ENCODE assay signal across 8 mouse cellular contexts in the genomic region with DNA sequence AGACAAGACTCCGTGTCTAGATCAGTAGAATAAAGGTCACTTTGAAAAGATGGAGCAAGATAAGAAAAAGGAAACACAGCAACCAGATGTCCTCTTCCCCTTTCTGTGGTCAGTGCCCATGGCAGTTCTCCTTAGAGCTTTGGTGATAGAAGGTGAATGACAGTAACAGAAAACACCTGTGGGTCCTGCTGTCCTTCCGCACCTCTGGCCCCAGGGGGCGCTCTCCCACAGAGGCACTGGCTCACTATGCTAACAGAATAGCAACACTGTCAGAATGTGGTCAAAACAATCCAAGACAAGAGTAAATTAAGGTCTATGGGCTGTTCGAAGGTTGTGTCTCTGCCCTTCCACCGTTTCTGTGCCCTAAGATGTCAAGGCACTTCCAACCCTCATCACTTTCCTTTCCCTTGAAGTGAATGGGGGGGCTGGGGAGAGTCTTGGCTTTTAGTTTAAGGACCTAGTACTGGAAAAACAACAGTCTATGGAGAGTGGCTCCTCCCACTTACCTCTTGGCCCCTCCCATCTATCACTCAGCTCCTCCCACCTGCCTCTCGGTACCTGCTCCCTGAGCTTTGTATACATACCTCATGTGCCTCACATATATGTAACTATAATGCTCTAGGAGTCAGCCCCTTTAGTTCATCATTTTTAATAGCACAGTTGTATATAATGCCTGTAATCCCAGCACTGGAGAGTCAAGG.
DNase-seq lines count a peak whose midpoint lies in the region; ATAC-seq lines count a peak whose summit lies in the region.

No protein-coding gene starts in this region.

- H3K36me3 ChIP-seq in embryonic facial prominence, embryonic 15.5 days = no peaks in the 10 kb centered on the region

- peaks cover 7% of the 10 kb centered on the region; the same call in 1 of the 2 replicates for H3K4me1 ChIP-seq in embryonic facial prominence, embryonic 15.5 days

- no peaks in the 10 kb centered on the region for H3K27me3 ChIP-seq in embryonic facial prominence, embryonic 15.5 days

- H3K9me3 ChIP-seq in embryonic facial prominence, embryonic 15.5 days (replicated peaks) = no peaks in the 10 kb centered on the region

- H3K4me2 ChIP-seq in embryonic facial prominence, embryonic 15.5 days (replicated peaks) = no peak overlapping the region

- no peak overlapping the region for H3K27ac ChIP-seq in embryonic facial prominence, embryonic 15.5 days (replicated peaks)

- H3K9ac ChIP-seq in embryonic facial prominence, embryonic 15.5 days = no peak overlapping the region

- ATAC-seq in embryonic facial prominence, embryonic 15.5 days (ENCODE audit: insufficient number of reproducible peaks, low FRiP score, low TSS enrichment, low read depth) = peak; percentile 19; the same call in 1 of the 2 replicates

- DNase-seq in cerebellum, postnatal 25 days = peak; percentile 9 to 42
- DNase-seq in cerebellum, adult 18-20 months = no peak
- DNase-seq in ovary, postnatal 14 days (ENCODE audit: low spot score) = peak; percentile 9
- DNase-seq in ovary, postnatal 10 days (ENCODE audit: low spot score) = no peak
- peak; percentile 37 for DNase-seq in lung, postnatal 25 days (ENCODE audit: low spot score)
- peak; percentile 39 to 76 for DNase-seq in thymus, postnatal 10 days (ENCODE audit: low spot score in 2 of 2)
- no peak for DNase-seq in left cerebral cortex, adult 11 months (ENCODE audit: low spot score)

- 56% methylated on average over 6 of the region's 6 CpGs for WGBS in embryonic facial prominence, embryonic 15.5 days

- no peak overlapping the region for H3K4me3 ChIP-seq in embryonic facial prominence, embryonic 15.5 days (replicated peaks)

Comparison
In these comparisons a context has a peak if more than half of its experiments do, and no peak if none do; other contexts are left out.
1. DNase-seq: peak in cerebellum, postnatal 25 days (2 of 2), ovary, postnatal 14 days (single experiment), lung, postnatal 25 days (single experiment) and thymus, postnatal 10 days (2 of 2); none in cerebellum, adult 18-20 months (0 of 2), ovary, postnatal 10 days (single experiment) and left cerebral cortex, adult 11 months (single experiment).